Mouse (Mus musculus) bone marrow macrophage, adult 2 months (primary cell): ENCODE data around the gene Fabp2. TPM values are rescaled to one million over a fixed set of nuclear protein-coding genes. Genes with fewer than 3 reads are reported as not detected.
"Not testable (repeated sequence)": the region's sequence is repeated elsewhere in the genome, so short reads cannot be mapped to it uniquely, and the experiment has no call there.

Source experiments
- H3K27ac ChIP-seq: 2 replicates; pipeline ENCODE4 v1.5.1; 2012; ENCODE audit warnings: low read depth, low read length; ENCODE audit not compliant: insufficient read depth
- H3K4me1 ChIP-seq: 2 replicates; pipeline ENCODE4 v1.6.1; 2012; ENCODE audit warnings: low read length; ENCODE audit not compliant: control insufficient read depth, insufficient read depth
- H3K4me3 ChIP-seq: 2 replicates; pipeline ENCODE4 v1.5.1; 2012; ENCODE audit warnings: mild to moderate bottlenecking, low read length, moderate library complexity; ENCODE audit not compliant: insufficient read depth
- CTCF ChIP-seq: IDR thresholded peaks from 2 replicates; pipeline ENCODE4 v1.5.1; 2012; ENCODE audit warnings: low read depth, mild to moderate bottlenecking, low read length, moderate library complexity
- POLR2A ChIP-seq: IDR thresholded peaks from 2 replicates; pipeline ENCODE4 v1.6.1; 2012; ENCODE audit warnings: mild to moderate bottlenecking, low read depth, low read length, borderline replicate concordance
- polyA plus RNA-seq: library from polyadenylated mRNA; stranded (reverse); fragments of >200 nt; gene quantifications from 2 replicates; pipeline ENCODE4 v1.2.4, GENCODE M21; 2012; ENCODE audit not compliant: missing spikeins, insufficient read depth, insufficient read length

Gene Fabp2
- polyA plus RNA-seq, 1 experiment, result not detected

DNA sequence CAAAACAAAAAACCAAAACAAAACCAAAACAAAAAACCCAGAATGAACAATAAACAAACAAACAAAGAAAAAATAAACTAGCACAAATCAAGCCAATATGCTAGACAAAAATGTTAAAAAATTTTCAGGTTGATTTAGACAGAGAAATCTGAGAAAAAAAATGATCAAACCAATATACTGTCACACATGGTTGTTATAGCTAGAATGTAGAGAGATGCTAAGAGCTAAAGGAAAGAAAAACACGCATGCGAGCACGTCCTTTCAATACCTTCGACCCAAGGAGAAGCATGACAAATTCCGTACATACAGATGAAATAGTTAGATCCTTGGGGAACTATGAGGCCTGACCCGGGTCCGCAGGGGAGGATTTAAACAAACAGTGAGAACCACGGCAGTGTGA, 24.4 kb downstream of the Fabp2 start, which contains the start of gene Gm10959:
Gm10959 (minus strand) TSS at position 101 of the 400 bp plus-strand sequence.
- H3K4me1 ChIP-seq, result 0 out of 2 replicates have a peak, but pooled peaks cover 3% of the 10 kb centered on the region
- TF ChIP-seq CTCF (no peak), POLR2A (no peak)
- H3K27ac ChIP-seq, result no peak within 1 kb of the TSS
- no peak within 1 kb of the TSS for H3K4me3 ChIP-seq

DNA sequence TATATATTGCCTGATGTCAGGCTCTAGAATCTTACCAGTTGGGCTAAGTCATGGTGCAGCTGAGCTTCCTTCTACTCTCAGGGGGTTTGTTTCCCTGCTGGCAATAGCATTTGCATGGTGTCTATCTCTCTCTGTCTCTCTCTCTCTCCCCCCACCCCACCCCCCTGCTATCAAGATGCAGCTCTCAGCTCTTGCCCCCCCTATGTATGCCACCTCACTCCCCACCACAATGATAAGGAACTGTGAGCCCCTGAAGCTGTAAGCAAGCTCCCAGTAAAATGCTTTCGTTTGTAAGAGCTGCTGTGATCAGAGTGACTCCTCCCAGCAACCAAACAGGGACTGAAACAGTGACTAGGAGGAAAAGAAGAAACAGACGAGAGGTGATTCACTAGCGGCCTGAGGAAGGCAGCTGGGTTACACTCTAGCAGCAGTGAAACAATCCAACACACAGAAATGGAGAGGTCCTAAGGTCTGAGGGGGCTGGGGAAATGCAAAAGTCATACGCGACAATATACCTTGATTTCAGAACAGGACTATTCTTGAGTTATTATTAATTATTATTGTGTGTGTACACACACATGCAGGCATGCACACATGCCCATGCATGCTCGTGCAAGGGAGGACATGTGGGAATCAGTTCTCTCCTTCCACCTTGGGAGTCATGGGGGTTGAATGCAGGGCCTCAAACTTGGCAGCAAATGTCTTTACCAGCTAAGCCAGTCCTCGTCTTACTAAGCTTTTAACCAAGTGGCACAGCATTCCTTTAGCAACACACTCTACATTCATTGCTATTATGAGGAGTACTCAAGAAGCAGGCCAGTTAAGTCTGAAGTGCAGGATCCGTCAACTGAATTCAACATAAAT, 25.9 kb downstream of the Fabp2 start:
- H3K4me3 ChIP-seq, result no peak overlapping the region
- TF ChIP-seq CTCF (no peak), POLR2A (no peak)
- H3K27ac ChIP-seq, result no peak overlapping the region
- 0 out of 2 replicates have a peak, but pooled peaks cover 3% of the 10 kb centered on the region for H3K4me1 ChIP-seq

DNA sequence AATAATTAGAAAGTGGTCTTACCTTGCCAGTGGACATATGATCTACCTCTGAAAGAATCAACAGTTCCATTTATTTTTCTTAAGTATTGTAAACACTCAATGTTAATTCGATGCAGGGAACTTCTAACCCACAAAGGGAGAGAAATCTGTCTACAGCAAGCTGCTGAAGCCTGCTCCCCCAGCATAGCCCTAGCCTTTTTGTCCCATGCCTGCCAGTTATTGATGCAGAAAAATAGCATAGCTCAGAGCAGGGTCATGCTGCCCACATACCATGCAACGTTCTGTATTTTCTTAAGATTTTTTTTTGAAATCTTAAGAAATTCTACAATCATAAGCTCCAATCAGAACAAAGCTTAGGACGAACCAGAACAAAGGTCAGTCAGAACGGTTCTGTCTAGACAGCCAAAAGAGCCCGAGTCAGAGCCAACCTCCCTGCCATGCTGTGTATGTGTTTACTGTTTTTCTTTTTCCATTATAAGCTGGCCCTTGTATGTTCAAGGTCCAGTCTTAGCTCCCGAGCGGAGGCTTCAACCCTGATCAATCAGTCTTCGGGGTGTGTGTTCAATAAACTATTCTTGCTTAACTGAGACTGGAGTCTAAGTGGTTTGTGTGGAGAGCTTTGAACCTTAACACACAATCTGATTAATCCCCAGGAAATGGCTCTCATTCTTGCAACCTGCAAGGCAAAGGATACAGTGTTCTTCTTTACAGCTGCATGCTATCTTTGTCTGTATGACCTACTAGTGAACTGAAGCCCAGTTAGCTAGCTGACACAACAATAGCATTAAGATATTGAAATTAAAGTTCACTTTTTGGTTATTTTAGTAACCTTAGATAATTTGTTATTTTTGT, 27.0 kb downstream of the Fabp2 start:
- Histone ChIP-seq H3K4me3 (no peak overlapping the region), H3K27ac (no peak overlapping the region), H3K4me1 (peaks cover 7% of the 10 kb centered on the region; the same call in 1 of the 2 replicates)
- TF ChIP-seq CTCF (no peak), POLR2A (no peak)

DNA sequence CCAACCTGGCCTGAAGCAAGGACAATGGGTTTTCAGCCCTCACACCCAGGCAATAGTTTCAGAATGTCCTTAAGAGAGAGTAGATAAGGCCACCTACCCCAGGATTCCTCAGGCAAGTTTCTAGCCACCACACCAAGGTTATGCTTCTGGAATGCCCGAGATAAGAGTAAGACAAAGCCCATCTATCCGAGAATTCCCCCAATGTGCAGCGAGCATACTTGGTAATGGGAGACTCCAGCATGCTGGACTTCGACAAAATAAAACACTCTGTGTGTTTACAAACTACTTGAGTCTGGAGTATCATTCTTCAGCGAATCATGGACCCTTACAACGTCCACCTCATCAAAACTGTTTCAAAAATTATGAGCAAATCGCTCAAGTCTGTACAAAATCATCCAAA, 28.3 kb downstream of the Fabp2 start:
- Histone ChIP-seq H3K4me3 (no peak overlapping the region), H3K4me1 (peaks cover 7% of the 10 kb centered on the region; the same call in 1 of the 2 replicates), H3K27ac (no peak overlapping the region)
- no peak for TF ChIP-seq POLR2A
- TF ChIP-seq CTCF, result no peak

DNA sequence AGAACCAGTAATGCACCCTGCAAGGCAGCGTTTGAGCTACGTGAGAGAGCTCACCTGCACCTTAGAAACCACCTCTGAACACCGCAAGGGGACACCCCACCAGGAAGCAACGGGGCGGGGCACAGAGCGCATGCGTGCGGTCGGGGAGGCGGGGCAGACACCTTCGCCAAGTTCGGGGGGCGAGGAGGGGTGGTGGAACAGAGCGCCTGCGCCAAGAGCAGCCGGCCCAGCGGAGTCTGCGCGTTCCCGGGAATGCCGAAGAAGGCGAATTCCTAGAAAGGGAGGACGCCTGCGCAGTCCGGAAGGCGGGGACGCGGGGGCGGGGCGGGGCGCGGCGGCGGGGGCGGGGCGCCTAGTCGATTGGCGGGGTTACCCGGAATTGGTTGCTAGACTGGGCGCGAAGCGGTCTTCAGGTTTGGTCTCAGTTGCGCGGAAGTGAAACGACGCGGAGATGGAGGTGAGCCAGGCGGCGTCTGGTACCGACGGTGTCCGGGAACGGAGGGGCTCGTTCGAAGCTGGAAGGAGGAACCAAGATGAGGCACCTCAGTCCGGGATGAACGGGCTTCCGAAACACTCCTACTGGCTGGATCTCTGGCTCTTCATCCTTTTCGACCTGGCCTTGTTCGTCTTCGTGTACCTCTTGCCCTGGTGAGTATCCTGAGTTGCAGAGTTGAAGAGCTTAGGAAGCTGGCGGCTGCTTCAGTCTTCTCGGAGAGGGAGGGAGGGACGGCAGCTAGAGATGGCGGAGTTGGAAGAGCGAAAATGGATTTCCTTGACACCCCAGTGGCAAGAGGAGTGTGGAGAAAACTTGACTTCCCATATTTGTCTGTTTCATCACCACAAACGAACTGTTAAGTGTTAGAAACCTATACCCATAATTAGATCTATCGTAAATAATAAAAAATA, 29.4 kb downstream of the Fabp2 start, which contains the start of gene 1810037I17Rik:
1810037I17Rik (plus strand) TSS at position 195 of the 906 bp plus-strand sequence.
- peaks cover 4% of the 10 kb centered on the region; the same call in 1 of the 2 replicates for H3K4me1 ChIP-seq
- TF ChIP-seq CTCF (no peak), POLR2A (no peak)
- peak within 1 kb of the TSS; percentile 24; the same call in 1 of the 2 replicates for H3K27ac ChIP-seq
- H3K4me3 ChIP-seq, result peak within 1 kb of the TSS; percentile 71

DNA sequence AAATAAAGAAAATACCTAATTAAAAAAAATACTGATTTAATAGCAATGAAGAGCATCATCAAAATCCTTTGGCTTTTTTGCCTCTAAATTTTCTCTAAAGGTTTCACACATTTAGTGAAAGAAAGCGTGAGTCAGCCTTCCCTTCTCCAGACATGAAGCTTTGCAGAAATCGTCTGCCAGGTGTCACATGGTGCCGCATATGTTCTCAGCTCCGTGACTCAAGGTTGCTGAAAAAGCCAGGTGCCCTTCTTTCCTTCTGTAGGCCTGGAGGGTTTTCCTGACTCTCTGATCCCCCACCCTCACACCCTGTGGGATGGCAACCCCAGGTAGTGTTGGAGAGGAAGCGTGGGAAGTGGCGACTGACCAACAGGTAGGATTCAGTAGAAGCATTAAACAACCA, 34.9 kb downstream of the Fabp2 start:
- TF ChIP-seq CTCF (no peak), POLR2A (no peak)
- Histone ChIP-seq H3K4me3 (no peak overlapping the region), H3K4me1 (peaks cover 4% of the 10 kb centered on the region; the same call in 1 of the 2 replicates), H3K27ac (no peak overlapping the region)

DNA sequence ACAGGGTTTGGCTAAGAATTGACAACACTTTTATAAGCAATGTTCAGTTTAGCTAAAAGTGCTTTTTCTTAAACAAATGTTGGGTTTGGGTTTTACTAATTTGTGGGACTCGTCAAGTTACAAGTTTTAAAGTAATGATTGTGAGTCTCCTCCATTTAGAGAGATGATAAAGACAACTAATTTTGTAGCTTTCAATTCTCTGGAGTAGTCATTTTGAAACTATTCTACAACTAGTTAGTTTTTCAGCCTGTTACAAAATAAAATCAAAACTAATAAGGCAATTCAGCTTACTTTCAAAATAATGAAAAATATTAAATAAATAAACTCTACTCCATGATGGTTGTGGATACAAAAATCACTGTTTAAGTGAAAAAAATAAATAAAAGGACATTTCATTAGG, 37.6 kb downstream of the Fabp2 start:
- Histone ChIP-seq H3K27ac (no peak overlapping the region), H3K4me3 (no peak overlapping the region), H3K4me1 (no peaks in the 10 kb centered on the region)
- TF ChIP-seq POLR2A (no peak), CTCF (no peak)

DNA sequence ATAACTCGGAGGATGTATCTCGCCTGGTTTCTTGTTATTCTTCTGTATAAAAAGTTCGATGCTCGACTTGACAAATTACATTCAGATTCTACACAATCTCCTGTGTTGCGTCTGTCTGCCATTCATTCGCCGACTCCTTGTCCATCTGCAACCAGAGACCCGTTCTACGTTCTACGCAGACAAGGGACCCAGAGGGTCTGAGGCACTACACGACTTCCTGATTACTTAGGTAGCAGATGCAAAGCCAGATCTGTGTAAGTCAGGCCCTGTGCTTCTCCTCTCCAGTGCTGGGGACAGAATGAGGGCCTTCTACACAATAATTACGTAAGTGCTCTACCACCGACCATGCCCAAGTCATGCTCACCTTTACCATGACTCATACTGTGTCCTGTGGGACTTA, 42.3 kb downstream of the Fabp2 start:
- not testable (repeated sequence) for H3K27ac ChIP-seq, H3K4me1 ChIP-seq, H3K4me3 ChIP-seq

DNA sequence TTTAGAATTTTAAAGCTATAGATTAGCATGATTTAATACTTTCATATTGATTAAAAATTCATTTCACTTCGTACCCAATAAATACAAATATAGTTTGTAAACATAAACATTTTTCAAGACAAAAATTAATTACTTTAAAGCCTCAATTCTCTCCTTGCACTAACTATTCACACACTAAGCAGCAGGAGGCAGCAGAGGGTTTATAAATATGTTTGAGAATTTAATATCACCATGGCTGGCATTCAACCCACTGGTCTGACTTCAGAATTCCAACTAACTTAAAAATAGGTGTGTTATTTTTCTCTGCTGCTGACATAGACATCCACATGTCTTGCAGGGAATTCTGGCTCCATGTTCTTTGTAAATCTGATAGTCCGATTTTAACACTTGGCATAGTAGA, 44.3 kb downstream of the Fabp2 start:
- TF ChIP-seq CTCF (no peak), POLR2A (no peak)
- peaks cover 16% of the 10 kb centered on the region for H3K4me1 ChIP-seq
- no peak overlapping the region for H3K27ac ChIP-seq
- H3K4me3 ChIP-seq, result no peak overlapping the region
